ENCODE assay signal across 10 mouse cellular contexts in genomic region chr1:181345547-181345946, GRCm38 (mm10). TPM values are rescaled to one million over a fixed set of nuclear protein-coding genes. Genes with fewer than 3 reads are reported as not detected.
DNase-seq lines count a peak whose midpoint lies in the region; ATAC-seq and TF ChIP-seq lines count a peak whose summit lies in the region.
"Had no signal": no experiment of that assay in that cellular context is flagged by ENCODE, and none has a peak within 500 bp of the region (broad histone marks: within the 10 kb centered on the region; RNA-seq: fewer than 3 reads in every experiment).

No protein-coding gene starts in this region.

- ATAC-seq in hematopoietic stem cell, adult 5-6 weeks (replicated peaks in 1 of 2; ENCODE audit: insufficient read depth in 1 of 2, low FRiP score in 2 of 2, low TSS enrichment in 1 of 2, low read depth in 1 of 2, poor library complexity in 2 of 2, severe bottlenecking in 2 of 2): peak; percentile 77 to 90
- ATAC-seq in liver, embryonic 12.5 days: peak; percentile 57
- ATAC-seq in stomach, postnatal 0 days (ENCODE audit: low FRiP score, low TSS enrichment): peak; percentile 90
- ATAC-seq in forebrain, embryonic 12.5 days (ENCODE audit: low FRiP score): no peak

- H3K36me3 ChIP-seq in liver, embryonic 12.5 days: no peaks in the 10 kb centered on the region
- no peaks in the 10 kb centered on the region for H3K36me3 ChIP-seq in stomach, postnatal 0 days (ENCODE audit: control insufficient read depth, insufficient read depth, low read length)
- H3K36me3 ChIP-seq in forebrain, embryonic 12.5 days (replicated peaks): no peaks in the 10 kb centered on the region
- H3K36me3 ChIP-seq: limb, embryonic 12.5 days had no signal

- no peak overlapping the region for H3K4me3 ChIP-seq in liver, embryonic 12.5 days
- H3K4me3 ChIP-seq in stomach, postnatal 0 days (ENCODE audit: low read depth, low read length): no peak overlapping the region
- H3K4me3 ChIP-seq in forebrain, embryonic 12.5 days (replicated peaks): no peak overlapping the region
- H3K4me3 ChIP-seq: limb, embryonic 12.5 days had no signal

- H3K27ac ChIP-seq in liver, embryonic 12.5 days: no peak overlapping the region
- H3K27ac ChIP-seq in stomach, postnatal 0 days (replicated peaks): no peak overlapping the region
- no peak overlapping the region for H3K27ac ChIP-seq in forebrain, embryonic 12.5 days
- H3K27ac ChIP-seq: limb, embryonic 12.5 days had no signal

- no peak overlapping the region for H3K9ac ChIP-seq in liver, embryonic 12.5 days
- no peak overlapping the region for H3K9ac ChIP-seq in stomach, postnatal 0 days (ENCODE audit: low read length)
- H3K9ac ChIP-seq in forebrain, embryonic 12.5 days: no peak overlapping the region
- H3K9ac ChIP-seq: limb, embryonic 12.5 days had no signal

- no peak for TF ChIP-seq EP300 in stomach, postnatal 0 days (optimal IDR thresholded peaks at IDR 0.05)

- no peaks in the 10 kb centered on the region for H3K9me3 ChIP-seq in liver, embryonic 12.5 days (replicated peaks)
- no peaks in the 10 kb centered on the region for H3K9me3 ChIP-seq in stomach, postnatal 0 days (ENCODE audit: control insufficient read depth, low read length)
- H3K9me3 ChIP-seq in forebrain, embryonic 12.5 days: no peaks in the 10 kb centered on the region
- H3K9me3 ChIP-seq: limb, embryonic 12.5 days had no signal

- TF ChIP-seq CTCF in stomach, postnatal 0 days (IDR thresholded peaks at IDR 0.05; ENCODE audit: low read depth): no peak

- no peak overlapping the region for H3K4me2 ChIP-seq in liver, embryonic 12.5 days
- H3K4me2 ChIP-seq in stomach, postnatal 0 days (replicated peaks; ENCODE audit: low read depth): no peak overlapping the region
- no peak overlapping the region for H3K4me2 ChIP-seq in forebrain, embryonic 12.5 days
- H3K4me2 ChIP-seq: limb, embryonic 12.5 days had no signal

- peak; percentile 22 for DNase-seq in urinary bladder, postnatal 25 days (ENCODE audit: low spot score)
- DNase-seq in urinary bladder, postnatal 10 days (ENCODE audit: low spot score): no peak
- peak; percentile 83 for DNase-seq in stomach, postnatal 0 days (ENCODE audit: low spot score)
- DNase-seq in right cerebral cortex, postnatal 14 days: no peak
- no peak for DNase-seq in layer of hippocampus, postnatal 36 days

- H3K27me3 ChIP-seq in liver, embryonic 12.5 days (replicated peaks): peaks cover 91% of the 10 kb centered on the region
- H3K27me3 ChIP-seq in stomach, postnatal 0 days (ENCODE audit: control insufficient read depth, insufficient read depth, low read length): no peaks in the 10 kb centered on the region
- H3K27me3 ChIP-seq in forebrain, embryonic 12.5 days: peaks cover 9% of the 10 kb centered on the region

- H3K4me1 ChIP-seq in liver, embryonic 12.5 days: no peaks in the 10 kb centered on the region
- H3K4me1 ChIP-seq in stomach, postnatal 0 days (replicated peaks; ENCODE audit: control insufficient read depth, insufficient read depth): no peaks in the 10 kb centered on the region
- no peaks in the 10 kb centered on the region for H3K4me1 ChIP-seq in forebrain, embryonic 12.5 days

- WGBS in liver, embryonic 12.5 days (ENCODE audit: insufficient replicate concordance): 7% methylated on average over 15 of the region's 15 CpGs
- WGBS in stomach, postnatal 0 days: 22% methylated on average over 15 of the region's 15 CpGs
- WGBS in forebrain, embryonic 12.5 days: 47% methylated on average over 15 of the region's 15 CpGs

RNA-seq across cellular contexts. Expression of gene Cnih3, which starts 6.9 kb away (rescaled TPM):
- total RNA-seq in hematopoietic stem cell, adult 5-6 weeks (2017): not detected in 2 replicates
- 0.05 TPM in 2 replicates for polyA plus RNA-seq in liver, embryonic 12.5 days (2016; fragmentation: Nextera tagmentation; extraction: Ambion mirVana)
- polyA plus RNA-seq in stomach, postnatal 0 days (2015; fragmentation: Nextera tagmentation; extraction: Ambion mirVana): 0.27 and 0.31 TPM in 2 replicates
- polyA plus RNA-seq in forebrain, embryonic 12.5 days (2016; fragmentation: Nextera tagmentation; extraction: Ambion mirVana): 4.1 and 4.3 TPM in 2 replicates
- 10 to 100 TPM; 53.4 to 66.8 TPM for total RNA-seq in layer of hippocampus, postnatal 36 days (2021)
- total RNA-seq: adrenal gland, postnatal 36 days had no signal

Comparison
In these comparisons a context has a peak if more than half of its experiments do, and no peak if none do; other contexts are left out.
1. DNase-seq: peak in urinary bladder, postnatal 25 days (single experiment) and stomach, postnatal 0 days (single experiment); none in urinary bladder, postnatal 10 days (single experiment), right cerebral cortex, postnatal 14 days (single experiment) and layer of hippocampus, postnatal 36 days (0 of 2).